Mouse (Mus musculus) heart, embryonic 10.5 days (tissue): ENCODE results near the gene Chst13. TPM values are rescaled to one million over a fixed set of nuclear protein-coding genes. Genes with fewer than 3 reads are reported as not detected.

ENCODE experiments used
- DNase-seq: peaks from one replicate; pipeline ENCODE4 v3.0.0-alpha.2; 2017; ENCODE audit warnings: low spot score
- H3K27ac ChIP-seq: fragments of 300-500 bp; sonication (generic); 2 replicates; pipeline ENCODE4 v1.5.1; 2016; ENCODE audit warnings: mild to moderate bottlenecking
- H3K27me3 ChIP-seq: fragments of 300-500 bp; sonication (generic); 2 replicates; pipeline ENCODE4 v1.6.1; 2016; ENCODE audit warnings: mild to moderate bottlenecking; ENCODE audit not compliant: poor library complexity, insufficient read depth, severe bottlenecking
- H3K36me3 ChIP-seq: fragments of 300-500 bp; sonication (generic); 2 replicates; pipeline ENCODE4 v1.6.1; 2016; ENCODE audit warnings: mild to moderate bottlenecking, moderate library complexity
- H3K4me1 ChIP-seq: fragments of 300-500 bp; sonication (generic); 2 replicates; pipeline ENCODE4 v1.6.1; 2016; ENCODE audit warnings: mild to moderate bottlenecking
- H3K4me3 ChIP-seq: fragments of 300-500 bp; sonication (generic); 2 replicates; pipeline ENCODE4 v1.5.1; 2016; ENCODE audit warnings: mild to moderate bottlenecking, moderate library complexity
- H3K9me3 ChIP-seq: fragments of 300-500 bp; sonication (generic); 2 replicates; pipeline ENCODE4 v1.6.1; 2016; ENCODE audit warnings: mild to moderate bottlenecking, moderate library complexity
- WGBS: fragments of 180-500 bp; shearing (Covaris S2); methylation state at CpG from one replicate; pipeline ENCODE4 v1.1.7; 2016; 5-methylcytosine and 5-hydroxymethylcytosine counted together
- polyA plus RNA-seq: library from polyadenylated mRNA; unstranded; fragments of >200 nt; fragmentation: Nextera tagmentation; extraction: Ambion mirVana; gene quantifications from 2 replicates; pipeline ENCODE4 v1.2.1, GENCODE M21; 2016

The Chst13 gene
- 0.44 and 1.6 TPM in 2 replicates for polyA plus RNA-seq

- H3K36me3 ChIP-seq: no peaks in the 10 kb centered on the region
- no peak for DNase-seq
- WGBS: 3% methylated on average over 22 of the region's 22 CpGs
- peak within 1 kb of the TSS; percentile 50 for H3K4me3 ChIP-seq
- peaks cover 6% of the 10 kb centered on the region; the same call in 1 of the 2 replicates for H3K4me1 ChIP-seq
- no peaks in the 10 kb centered on the region for H3K9me3 ChIP-seq
- peak within 1 kb of the TSS; percentile 24; the same call in 1 of the 2 replicates for H3K27ac ChIP-seq
- H3K27me3 ChIP-seq: peaks cover 39% of the 10 kb centered on the region
Observed at GRCm38 (mm10) chr6:90324991-90325390, at the start of gene Chst13. Gene Chst13 (minus strand): TSS chr6:90325185.

- 50% methylated on average over 4 of the region's 4 CpGs for WGBS
- no peak overlapping the region for H3K4me3 ChIP-seq
- H3K9me3 ChIP-seq: no peaks in the 10 kb centered on the region
- H3K27me3 ChIP-seq: no peaks in the 10 kb centered on the region
- no peak overlapping the region for H3K27ac ChIP-seq
- H3K4me1 ChIP-seq: peaks cover 27% of the 10 kb centered on the region
- H3K36me3 ChIP-seq: peaks cover 64% of the 10 kb centered on the region
- DNase-seq: no peak
Observed at GRCm38 (mm10) chr6:90374647-90375046, 49.7 kb upstream of the Chst13 start.

GRCm38 (mm10) chr6:90369725-90370553 lies 45.0 kb upstream of the Chst13 start:
- under 1% methylated on average over 98 of the region's 98 CpGs for WGBS
- no peaks in the 10 kb centered on the region for H3K9me3 ChIP-seq
- H3K27ac ChIP-seq: peak overlapping the region; percentile 89
- peak overlapping the region; percentile 80 for H3K4me3 ChIP-seq
- H3K36me3 ChIP-seq: peaks cover 29% of the 10 kb centered on the region
- H3K27me3 ChIP-seq: no peaks in the 10 kb centered on the region
- H3K4me1 ChIP-seq: peaks cover 27% of the 10 kb centered on the region
- peak; percentile 85 for DNase-seq

GRCm38 (mm10) chr6:90368976-90369724 lies 44.2 kb upstream of the Chst13 start, which contains the start of gene Zxdc:
Gene Zxdc (plus strand): TSS chr6:90369492.
- peaks cover 21% of the 10 kb centered on the region for H3K36me3 ChIP-seq
- peak within 1 kb of the TSS; percentile 80 for H3K4me3 ChIP-seq
- peaks cover 27% of the 10 kb centered on the region for H3K4me1 ChIP-seq
- no peaks in the 10 kb centered on the region for H3K9me3 ChIP-seq
- DNase-seq: peak; percentile 99
- H3K27ac ChIP-seq: peak within 1 kb of the TSS; percentile 89
- H3K27me3 ChIP-seq: no peaks in the 10 kb centered on the region
- 6% methylated on average over 41 of the region's 41 CpGs for WGBS

GRCm38 (mm10) chr6:90363301-90363700 lies 38.3 kb upstream of the Chst13 start:
- Histone ChIP-seq H3K9me3 (no peaks in the 10 kb centered on the region), H3K36me3 (no peaks in the 10 kb centered on the region), H3K27me3 (no peaks in the 10 kb centered on the region), H3K27ac (no peak overlapping the region), H3K4me1 (0 out of 2 replicates have a peak, but pooled peaks cover 3% of the 10 kb centered on the region), H3K4me3 (no peak overlapping the region)
- no peak for DNase-seq
- 77% methylated on average over 5 of the region's 5 CpGs for WGBS

GRCm38 (mm10) chr6:90360922-90361614 lies 36.1 kb upstream of the Chst13 start:
- Histone ChIP-seq H3K27me3 (no peaks in the 10 kb centered on the region), H3K27ac (no peak overlapping the region), H3K36me3 (no peaks in the 10 kb centered on the region), H3K4me3 (no peak overlapping the region), H3K9me3 (no peaks in the 10 kb centered on the region), H3K4me1 (0 out of 2 replicates have a peak, but pooled peaks cover 3% of the 10 kb centered on the region)
- DNase-seq: no peak
- 76% methylated on average over 6 of the region's 6 CpGs for WGBS

GRCm38 (mm10) chr6:90360024-90360781 lies 35.2 kb upstream of the Chst13 start:
- no peaks in the 10 kb centered on the region for H3K27me3 ChIP-seq
- no peak overlapping the region for H3K4me3 ChIP-seq
- no peak for DNase-seq
- 0 out of 2 replicates have a peak, but pooled peaks cover 3% of the 10 kb centered on the region for H3K4me1 ChIP-seq
- H3K36me3 ChIP-seq: no peaks in the 10 kb centered on the region
- no peak overlapping the region for H3K27ac ChIP-seq
- WGBS: 52% methylated on average over 7 of the region's 7 CpGs
- H3K9me3 ChIP-seq: no peaks in the 10 kb centered on the region

GRCm38 (mm10) chr6:90359445-90359844 lies 34.5 kb upstream of the Chst13 start:
- DNase-seq: no peak
- H3K9me3 ChIP-seq: no peaks in the 10 kb centered on the region
- H3K4me1 ChIP-seq: 0 out of 2 replicates have a peak, but pooled peaks cover 3% of the 10 kb centered on the region
- H3K4me3 ChIP-seq: no peak overlapping the region
- no peaks in the 10 kb centered on the region for H3K36me3 ChIP-seq
- H3K27ac ChIP-seq: no peak overlapping the region
- 81% methylated on average over 2 of the region's 2 CpGs for WGBS
- no peaks in the 10 kb centered on the region for H3K27me3 ChIP-seq

- Histone ChIP-seq H3K4me3 (no peak overlapping the region), H3K27me3 (no peaks in the 10 kb centered on the region), H3K27ac (no peak overlapping the region), H3K36me3 (no peaks in the 10 kb centered on the region), H3K9me3 (no peaks in the 10 kb centered on the region), H3K4me1 (0 out of 2 replicates have a peak, but pooled peaks cover 3% of the 10 kb centered on the region)
- 60% methylated on average over 5 of the region's 5 CpGs for WGBS
- DNase-seq: no peak
Observed at GRCm38 (mm10) chr6:90358142-90358541, 33.2 kb upstream of the Chst13 start.

- no peak for DNase-seq
- H3K4me1 ChIP-seq: no peaks in the 10 kb centered on the region
- no peak overlapping the region for H3K27ac ChIP-seq
- 74% methylated on average over 2 of the region's 2 CpGs for WGBS
- no peaks in the 10 kb centered on the region for H3K27me3 ChIP-seq
- no peak overlapping the region for H3K4me3 ChIP-seq
- H3K36me3 ChIP-seq: no peaks in the 10 kb centered on the region
- H3K9me3 ChIP-seq: no peaks in the 10 kb centered on the region
Observed at GRCm38 (mm10) chr6:90350011-90350410, 25.0 kb upstream of the Chst13 start.

- WGBS: 73% methylated on average over 4 of the region's 4 CpGs
- Histone ChIP-seq H3K36me3 (no peaks in the 10 kb centered on the region), H3K9me3 (no peaks in the 10 kb centered on the region), H3K4me3 (no peak overlapping the region), H3K4me1 (no peaks in the 10 kb centered on the region), H3K27me3 (no peaks in the 10 kb centered on the region), H3K27ac (no peak overlapping the region)
- no peak for DNase-seq
Observed at GRCm38 (mm10) chr6:90348500-90348899, 23.5 kb upstream of the Chst13 start.

- Histone ChIP-seq H3K36me3 (no peaks in the 10 kb centered on the region), H3K27me3 (no peaks in the 10 kb centered on the region), H3K9me3 (no peaks in the 10 kb centered on the region), H3K4me3 (no peak overlapping the region), H3K4me1 (no peaks in the 10 kb centered on the region), H3K27ac (no peak overlapping the region)
- DNase-seq: no peak
- 72% methylated on average over 4 of the region's 4 CpGs for WGBS
Observed at GRCm38 (mm10) chr6:90347183-90347582, 22.2 kb upstream of the Chst13 start.
